Mouse (Mus musculus): ENCODE measurements around the gene Ngb. TPM values are rescaled to one million over a fixed set of nuclear protein-coding genes. Genes with fewer than 3 reads are reported as not detected.

Ngb gene
- total and polyA plus RNA-seq, 3 experiments: not detected

GRCm38 (mm10) chr12:87065446-87065845 is 36.9 kb downstream of the Ngb start:
- Histone ChIP-seq H3K4me1 (ENCODE audit: control insufficient read depth in 1 of 2, insufficient read depth in 2 of 2) (peaks cover 0 to 21% of the 10 kb centered on the region in 2 experiments; a peak in 3 of 4 replicates), H3K27ac (ENCODE audit: insufficient read depth, low read depth) (no peak overlapping the region), H3K27me3 (replicated peaks) (peaks cover 24% of the 10 kb centered on the region), H3K9me3 (replicated peaks; ENCODE audit: low read length) (no peaks in the 10 kb centered on the region), H3K36me3 (replicated peaks in 1 of 2; ENCODE audit: control insufficient read depth in 1 of 2, insufficient read depth in 1 of 2, low read length in 1 of 2) (no peaks in the 10 kb centered on the region), H3K79me2 (replicated peaks; ENCODE audit: control insufficient read depth, extremely low read depth, insufficient read depth, poor library complexity, severe bottlenecking) (no peaks in the 10 kb centered on the region), H3K9ac (ENCODE audit: insufficient read depth, low read depth) (no peak overlapping the region), H3K4me2 (ENCODE audit: insufficient read depth, low read depth, poor library complexity, severe bottlenecking) (no peak overlapping the region), H3K4me3 (replicated peaks in 1 of 3; ENCODE audit: low read depth in 2 of 3, low read length in 2 of 3, poor library complexity in 1 of 3) (no peak overlapping the region)
- in situ Hi-C loops (cut with MboI; ENCODE audit: low pct_ligation_motif_present, low pct_unique_long_range_greater_than_20kb, low sequenced_read_pairs): no loop called here
- TF ChIP-seq CHD1 (IDR thresholded peaks at IDR 0.05; ENCODE audit: low read depth, low read length) (no peak), POLR2A (IDR thresholded peaks at IDR 0.05; ENCODE audit: low read depth, low read length) (no peak), EP300 (IDR thresholded peaks at IDR 0.05; ENCODE audit: low read length) (no peak), NRF1 (IDR thresholded peaks at IDR 0.05; ENCODE audit: low read depth, low read length) (no peak), NELFE (IDR thresholded peaks at IDR 0.05; ENCODE audit: low read depth, low read length) (no peak), PAX5 (IDR thresholded peaks at IDR 0.05; ENCODE audit: low read length) (no peak), CHD2 (IDR thresholded peaks at IDR 0.05; ENCODE audit: low read length) (no peak), MAZ (IDR thresholded peaks at IDR 0.05; ENCODE audit: low read depth, low read length) (no peak), MYC (IDR thresholded peaks at IDR 0.05; ENCODE audit: low read depth, low read length) (no peak), ETS1 (conservative IDR thresholded peaks at IDR 0.05; ENCODE audit: low read depth, low read length) (no peak), HCFC1 (IDR thresholded peaks at IDR 0.05; ENCODE audit: low read depth, low read length) (no peak), RCOR1 (conservative IDR thresholded peaks at IDR 0.05; ENCODE audit: low read depth, low read length) (no peak), E2F4 (IDR thresholded peaks at IDR 0.05; ENCODE audit: insufficient replicate concordance, low read depth, low read length) (no peak), POLR2AphosphoS2 (IDR thresholded peaks at IDR 0.05; ENCODE audit: low read depth, low read length) (no peak), MAFK (IDR thresholded peaks at IDR 0.05; ENCODE audit: insufficient replicate concordance, low read length) (no peak), TCF12 (IDR thresholded peaks at IDR 0.05; ENCODE audit: low read depth, low read length) (no peak), UBTF (IDR thresholded peaks at IDR 0.05; ENCODE audit: low read depth, low read length) (no peak), SMC3 (IDR thresholded peaks at IDR 0.05; ENCODE audit: low read depth, low read length) (no peak), USF1 (IDR thresholded peaks at IDR 0.05; ENCODE audit: low read depth, low read length) (no peak), GABPA (IDR thresholded peaks at IDR 0.05; ENCODE audit: insufficient replicate concordance, low read depth, low read length) (no peak)
- no peak for DNase-seq (ENCODE audit: extremely low read depth)
- dilution Hi-C loops (cut with MboI; ENCODE audit: extremely low pct_ligation_motif_present, extremely low pct_unique_long_range_greater_than_20kb, low sequenced_read_pairs): no loop called here

GRCm38 (mm10) chr12:87057066-87057465 is 45.3 kb downstream of the Ngb start:
- TF ChIP-seq ZNF384 (IDR thresholded peaks at IDR 0.05; ENCODE audit: low read depth, low read length): no peak
- TF ChIP-seq EP300 (IDR thresholded peaks at IDR 0.05; ENCODE audit: low read length): no peak
- no peak for TF ChIP-seq ZMIZ1 (IDR thresholded peaks at IDR 0.05; ENCODE audit: low read depth, low read length)
- no peak for TF ChIP-seq RCOR1 (conservative IDR thresholded peaks at IDR 0.05; ENCODE audit: low read depth, low read length)
- TF ChIP-seq NELFE (IDR thresholded peaks at IDR 0.05; ENCODE audit: low read depth, low read length): no peak
- TF ChIP-seq POLR2A (IDR thresholded peaks at IDR 0.05; ENCODE audit: low read depth, low read length): no peak
- TF ChIP-seq JUND (conservative IDR thresholded peaks at IDR 0.05; ENCODE audit: low read depth, low read length): no peak
- no peak for TF ChIP-seq SMC3 (IDR thresholded peaks at IDR 0.05; ENCODE audit: low read depth, low read length)
- TF ChIP-seq CHD2 (IDR thresholded peaks at IDR 0.05; ENCODE audit: low read length): no peak
- TF ChIP-seq ZKSCAN1 (IDR thresholded peaks at IDR 0.05; ENCODE audit: borderline replicate concordance, low read depth, low read length): no peak
- H3K4me2 ChIP-seq (ENCODE audit: insufficient read depth, low read depth, poor library complexity, severe bottlenecking): no peak overlapping the region
- H3K27me3 ChIP-seq (replicated peaks): peaks cover 93% of the 10 kb centered on the region
- in situ Hi-C loops (cut with MboI; ENCODE audit: low pct_ligation_motif_present, low pct_unique_long_range_greater_than_20kb, low sequenced_read_pairs) (no loop called here), dilution Hi-C loops (cut with MboI; ENCODE audit: extremely low pct_ligation_motif_present, extremely low pct_unique_long_range_greater_than_20kb, low sequenced_read_pairs) (no loop called here)
- H3K4me1 ChIP-seq (ENCODE audit: control insufficient read depth in 1 of 2, insufficient read depth in 2 of 2): no peaks in the 10 kb centered on the region
- no peaks in the 10 kb centered on the region for H3K9me3 ChIP-seq (replicated peaks; ENCODE audit: low read length)
- DNase-seq (ENCODE audit: extremely low read depth): no peak
- H3K9ac ChIP-seq (ENCODE audit: insufficient read depth, low read depth): no peak overlapping the region
- no peaks in the 10 kb centered on the region for H3K36me3 ChIP-seq (replicated peaks in 1 of 2; ENCODE audit: control insufficient read depth in 1 of 2, insufficient read depth in 1 of 2, low read length in 1 of 2)
- no peak overlapping the region for H3K4me3 ChIP-seq (replicated peaks in 1 of 3; ENCODE audit: low read depth in 2 of 3, low read length in 2 of 3, poor library complexity in 1 of 3)
- no peaks in the 10 kb centered on the region for H3K79me2 ChIP-seq (replicated peaks; ENCODE audit: control insufficient read depth, extremely low read depth, insufficient read depth, poor library complexity, severe bottlenecking)
- H3K27ac ChIP-seq (ENCODE audit: insufficient read depth, low read depth): no peak overlapping the region

All from CH12.LX (cell line).